Mouse (Mus musculus): ENCODE measurements at regions not wholly inside any gene's neighbourhood (a gene's known extent, or its start where the extent isn't known, plus 50 kb on each side); places are given as distances from the start of the nearest gene placed in this dataset.

DNA sequence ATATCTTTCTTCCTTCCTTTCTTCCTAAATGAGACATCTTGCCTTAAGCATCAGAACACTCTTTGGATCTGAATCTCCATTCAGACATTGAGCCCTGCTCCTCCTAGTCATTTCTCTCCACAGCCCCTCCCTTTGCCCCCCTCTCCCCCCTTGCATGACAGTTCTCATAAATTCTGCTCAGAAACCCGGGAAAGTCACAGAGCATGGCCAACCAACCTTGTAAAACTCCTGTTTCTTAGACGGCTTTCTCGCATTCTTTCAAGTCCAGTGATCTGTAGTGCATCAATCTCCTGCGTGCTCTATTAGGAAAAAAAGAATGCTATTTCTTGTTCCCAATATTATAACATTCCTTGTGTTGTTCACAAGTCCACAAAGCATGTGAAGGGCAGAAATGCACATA, 124.6 kb downstream of the Ugt8a start:
- DNase-seq = no peak

- DNase-seq = peak; percentile 12
These were observed 125.6 kb downstream of the Ugt8a start for GRCm38 (mm10) chr3:125812829-125813228.

GRCm38 (mm10) chr3:125794606-125795005, 143.8 kb downstream of the Ugt8a start:
- DNase-seq = peak; percentile 37

GRCm38 (mm10) chr3:125781357-125781756, 157.1 kb downstream of the Ugt8a start:
- DNase-seq = no peak

- DNase-seq = no peak
These were observed 158.2 kb downstream of the Ugt8a start for GRCm38 (mm10) chr3:125780251-125780650.
